ENCODE assay signal across 12 mouse cellular contexts in the genomic region with DNA sequence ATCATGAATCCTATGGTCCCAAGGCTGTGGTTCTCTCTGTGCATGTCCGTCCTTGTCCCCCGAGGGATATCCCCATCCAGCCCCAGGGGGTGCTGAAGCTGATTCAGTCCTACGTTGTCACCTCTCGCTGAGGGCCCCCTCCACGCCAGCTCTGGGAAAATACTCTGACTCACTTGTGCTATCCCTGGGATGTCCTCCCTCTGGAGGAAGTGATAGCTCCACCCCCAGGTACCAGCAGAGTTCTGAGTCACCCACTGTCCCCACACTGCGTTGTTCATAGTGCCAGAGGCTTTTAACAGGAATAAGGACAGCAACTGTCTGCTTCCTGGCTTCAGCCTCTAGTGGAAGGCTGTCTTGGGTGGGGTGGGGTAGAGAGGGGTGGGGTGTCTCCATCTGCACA. TPM values are rescaled to one million over a fixed set of nuclear protein-coding genes. Genes with fewer than 3 reads are reported as not detected.
DNase-seq lines count a peak whose midpoint lies in the region; ATAC-seq and TF ChIP-seq lines count a peak whose summit lies in the region.
"Had no signal": no experiment of that assay in that cellular context is flagged by ENCODE, and none has a peak within 500 bp of the region (broad histone marks: within the 10 kb centered on the region; RNA-seq: fewer than 3 reads in every experiment).

No protein-coding gene starts in this region.

- no peak for TF ChIP-seq POLR2A in bone marrow macrophage, adult 2 months (IDR thresholded peaks at IDR 0.05; ENCODE audit: borderline replicate concordance, low read depth, low read length)
- no peak for TF ChIP-seq POLR2A in olfactory bulb, adult 2 months (IDR thresholded peaks at IDR 0.05; ENCODE audit: insufficient read depth, low read depth, low read length)

- DNase-seq in gastrocnemius, adult 2 months: no peak
- DNase-seq in gastrocnemius, postnatal 25 days: no peak
- DNase-seq in limb, embryonic 10.5 days (ENCODE audit: low spot score): no peak
- DNase-seq in cerebellum, adult 9-11 months: no peak
- no peak for DNase-seq in urinary bladder, postnatal 25 days (ENCODE audit: low spot score)
- DNase-seq: kidney, postnatal 10 days had no signal

- H3K4me3 ChIP-seq in gastrocnemius, adult 2 months: no peak overlapping the region
- H3K4me3 ChIP-seq in bone marrow macrophage, adult 2 months (ENCODE audit: insufficient read depth, low read length): peak overlapping the region; percentile 14; the same call in 1 of the 2 replicates
- no peak overlapping the region for H3K4me3 ChIP-seq in limb, embryonic 10.5 days
- H3K4me3 ChIP-seq in olfactory bulb, adult 2 months (ENCODE audit: insufficient read depth, low read depth, low read length): no peak overlapping the region
- no peak overlapping the region for H3K4me3 ChIP-seq in hindbrain, embryonic 12.5 days
- H3K4me3 ChIP-seq: midbrain, embryonic 15.5 days had no signal

- no peak for ATAC-seq in hindbrain, embryonic 12.5 days (ENCODE audit: low FRiP score)
- ATAC-seq: CD4-positive, CD25-positive, alpha-beta regulatory T cell, adult 4 months; midbrain, embryonic 15.5 days had no signal

- peaks cover 72% of the 10 kb centered on the region for H3K4me1 ChIP-seq in bone marrow macrophage, adult 2 months (ENCODE audit: control insufficient read depth, insufficient read depth, low read length)
- peaks cover 37% of the 10 kb centered on the region for H3K4me1 ChIP-seq in limb, embryonic 10.5 days
- H3K4me1 ChIP-seq in olfactory bulb, adult 2 months (ENCODE audit: control insufficient read depth, insufficient read depth, low read length): peaks cover 47% of the 10 kb centered on the region
- H3K4me1 ChIP-seq in hindbrain, embryonic 12.5 days: no peaks in the 10 kb centered on the region
- H3K4me1 ChIP-seq: midbrain, embryonic 15.5 days had no signal

- H3K27ac ChIP-seq in gastrocnemius, adult 2 months: 0 out of 2 replicates have a peak overlapping the region, but pooled peaks have one; percentile 8
- peak overlapping the region; percentile 96 for H3K27ac ChIP-seq in bone marrow macrophage, adult 2 months (ENCODE audit: insufficient read depth, low read depth, low read length)
- peak overlapping the region; percentile 3; the same call in 1 of the 2 replicates for H3K27ac ChIP-seq in limb, embryonic 10.5 days
- peak overlapping the region; percentile 87; the same call in 1 of the 2 replicates for H3K27ac ChIP-seq in olfactory bulb, adult 2 months (ENCODE audit: insufficient read depth, low read depth, low read length)
- H3K27ac ChIP-seq in hindbrain, embryonic 12.5 days: no peak overlapping the region
- H3K27ac ChIP-seq: midbrain, embryonic 15.5 days had no signal

- no peaks in the 10 kb centered on the region for H3K9me3 ChIP-seq in limb, embryonic 10.5 days (replicated peaks)
- H3K9me3 ChIP-seq in hindbrain, embryonic 12.5 days (replicated peaks): no peaks in the 10 kb centered on the region
- H3K9me3 ChIP-seq: midbrain, embryonic 15.5 days had no signal

- H3K9ac ChIP-seq in hindbrain, embryonic 12.5 days: no peak overlapping the region
- H3K9ac ChIP-seq: midbrain, embryonic 15.5 days had no signal

- no peak for TF ChIP-seq CTCF in gastrocnemius, adult 2 months (IDR thresholded peaks at IDR 0.05)
- no peak for TF ChIP-seq CTCF in bone marrow macrophage, adult 2 months (IDR thresholded peaks at IDR 0.05; ENCODE audit: low read depth, low read length)
- no peak for TF ChIP-seq CTCF in olfactory bulb, adult 2 months (IDR thresholded peaks at IDR 0.05; ENCODE audit: insufficient read depth, low read depth, low read length)

- no peak overlapping the region for H3K4me2 ChIP-seq in hindbrain, embryonic 12.5 days (replicated peaks)
- H3K4me2 ChIP-seq: midbrain, embryonic 15.5 days had no signal

- intact Hi-C loops in gastrocnemius, adult 2 months (cut with DNase I): no loop called here

- no peaks in the 10 kb centered on the region for H3K27me3 ChIP-seq in limb, embryonic 10.5 days (ENCODE audit: low read depth, poor library complexity, severe bottlenecking)
- H3K27me3 ChIP-seq in hindbrain, embryonic 12.5 days: no peaks in the 10 kb centered on the region
- H3K27me3 ChIP-seq: midbrain, embryonic 15.5 days had no signal

- no peaks in the 10 kb centered on the region for H3K36me3 ChIP-seq in limb, embryonic 10.5 days
- H3K36me3 ChIP-seq in hindbrain, embryonic 12.5 days: no peaks in the 10 kb centered on the region
- H3K36me3 ChIP-seq: midbrain, embryonic 15.5 days had no signal

- 72% methylated on average over 6 of the region's 6 CpGs for WGBS in limb, embryonic 10.5 days
- WGBS in olfactory bulb, adult 2 months: 19% methylated on average over 6 of the region's 6 CpGs
- WGBS in hindbrain, embryonic 12.5 days: 68% methylated on average over 6 of the region's 6 CpGs

RNA-seq across cellular contexts. Expression of a gene that starts 5.1 kb away (rescaled TPM):
- total RNA-seq in gastrocnemius, adult 2 months (2021): under 1 TPM in 1 of 2 experiments, not detected in 1; 0.11 TPM
- total RNA-seq in gastrocnemius, postnatal 25 days (2021): under 1 TPM in 1 of 2 experiments, not detected in 1; 0.08 TPM
- polyA plus RNA-seq in bone marrow macrophage, adult 2 months (2012; ENCODE audit: insufficient read depth, insufficient read length, missing spikeins): not detected in 2 replicates
- 0.10 TPM in 2 replicates for polyA plus RNA-seq in limb, embryonic 10.5 days (2016; fragmentation: Nextera tagmentation; extraction: Ambion mirVana)
- polyA plus RNA-seq in olfactory bulb, adult 2 months (2012; ENCODE audit: insufficient read depth, insufficient read length, low replicate concordance, missing spikeins): not detected in 2 replicates
- 0.05 TPM in 1 of 2 replicates, not detected in the other for polyA plus RNA-seq in hindbrain, embryonic 12.5 days (2016; fragmentation: Nextera tagmentation; extraction: Ambion mirVana)
- polyA plus RNA-seq: CD4-positive, CD25-positive, alpha-beta regulatory T cell, adult 4 months; midbrain, embryonic 15.5 days had no signal

RNA-seq across cellular contexts. Expression of a gene that starts 17.3 kb away (rescaled TPM):
- total RNA-seq in gastrocnemius, adult 2 months (2021): 1 to 10 TPM; 2.3 TPM
- 1 to 10 TPM; 1.9 to 2.0 TPM for total RNA-seq in gastrocnemius, postnatal 25 days (2021)
- 0.27 and 0.36 TPM in 2 replicates for polyA plus RNA-seq in bone marrow macrophage, adult 2 months (2012; ENCODE audit: insufficient read depth, insufficient read length, missing spikeins)
- polyA plus RNA-seq in limb, embryonic 10.5 days (2016; fragmentation: Nextera tagmentation; extraction: Ambion mirVana): 18.8 and 20.2 TPM in 2 replicates
- not detected in 2 replicates for polyA plus RNA-seq in olfactory bulb, adult 2 months (2012; ENCODE audit: insufficient read depth, insufficient read length, low replicate concordance, missing spikeins)
- polyA plus RNA-seq in hindbrain, embryonic 12.5 days (2016; fragmentation: Nextera tagmentation; extraction: Ambion mirVana): 20.0 and 21.1 TPM in 2 replicates
- polyA plus RNA-seq: CD4-positive, CD25-positive, alpha-beta regulatory T cell, adult 4 months had no signal

RNA-seq across cellular contexts. Expression of a gene that starts 36.8 kb away (rescaled TPM):
- total RNA-seq in gastrocnemius, adult 2 months (2021): not detected
- not detected for total RNA-seq in gastrocnemius, postnatal 25 days (2021)
- not detected in 2 replicates for polyA plus RNA-seq in bone marrow macrophage, adult 2 months (2012; ENCODE audit: insufficient read depth, insufficient read length, missing spikeins)
- 0.64 and 1.3 TPM in 2 replicates for polyA plus RNA-seq in limb, embryonic 10.5 days (2016; fragmentation: Nextera tagmentation; extraction: Ambion mirVana)
- not detected in 2 replicates for polyA plus RNA-seq in olfactory bulb, adult 2 months (2012; ENCODE audit: insufficient read depth, insufficient read length, low replicate concordance, missing spikeins)
- 5.5 and 6.6 TPM in 2 replicates for polyA plus RNA-seq in hindbrain, embryonic 12.5 days (2016; fragmentation: Nextera tagmentation; extraction: Ambion mirVana)
- polyA plus RNA-seq: CD4-positive, CD25-positive, alpha-beta regulatory T cell, adult 4 months; testis, adult 2 months had no signal

Comparison
In these comparisons a context has a peak if more than half of its experiments do, and no peak if none do; other contexts are left out.
1. RNA of a gene that starts 17.3 kb away (polyA plus RNA-seq): 20.0 to 21.1 TPM in hindbrain, embryonic 12.5 days and 18.8 to 20.2 TPM in limb, embryonic 10.5 days; 0.27 to 0.36 TPM in bone marrow macrophage, adult 2 months and not detected in olfactory bulb, adult 2 months; every median in the first group is over 10 times any median in the second.